Mouse (Mus musculus) lung, embryonic 14.5 days (tissue): ENCODE results near the gene Kdm4b. TPM values are rescaled to one million over a fixed set of nuclear protein-coding genes. Genes with fewer than 3 reads are reported as not detected.

Source experiments
- ATAC-seq: fragments of 200-750 bp; cut with Nextera tagmentation; 2 replicates; pipeline ENCODE4 v1.8.0; 2017; ENCODE audit warnings: mild to moderate bottlenecking, moderate TSS enrichment, moderate library complexity; ENCODE audit not compliant: insufficient read depth
- DNase-seq: peaks from one replicate; pipeline ENCODE4 v3.0.0-alpha.2; 2015
- H3K27ac ChIP-seq: fragments of 300-500 bp; sonication (generic); 2 replicates; pipeline ENCODE4 v1.5.1; 2014; ENCODE audit warnings: low read depth, mild to moderate bottlenecking, moderate library complexity
- H3K27me3 ChIP-seq: fragments of 300-500 bp; sonication (generic); 2 replicates; pipeline ENCODE4 v1.6.1; 2014; ENCODE audit warnings: low read length, control low read depth; ENCODE audit not compliant: insufficient read depth
- H3K36me3 ChIP-seq: fragments of 300-500 bp; sonication (generic); 2 replicates; pipeline ENCODE4 v1.6.1; 2014; ENCODE audit warnings: control low read depth; ENCODE audit not compliant: insufficient read depth
- H3K4me1 ChIP-seq: fragments of 300-500 bp; sonication (generic); 2 replicates; pipeline ENCODE4 v1.6.1; 2014; ENCODE audit warnings: antibody characterized with exemption, control low read depth; ENCODE audit not compliant: insufficient read depth
- H3K4me2 ChIP-seq: fragments of 300-500 bp; sonication (generic); 2 replicates; pipeline ENCODE4 v1.6.1; 2014; ENCODE audit warnings: mild to moderate bottlenecking
- H3K4me3 ChIP-seq: fragments of 300-500 bp; sonication (generic); 2 replicates; pipeline ENCODE4 v1.5.1; 2014; ENCODE audit warnings: low read depth, low read length
- H3K9ac ChIP-seq: fragments of 300-500 bp; sonication (generic); 2 replicates; pipeline ENCODE4 v1.6.1; 2014
- H3K9me3 ChIP-seq: fragments of 300-500 bp; sonication (generic); 2 replicates; pipeline ENCODE4 v1.6.1; 2016; ENCODE audit warnings: low read depth, low read length, control low read depth
- CTCF ChIP-seq: IDR thresholded peaks from 2 replicates; pipeline ENCODE4 v1.5.1; 2016; ENCODE audit warnings: antibody characterized with exemption, low read depth
- WGBS: fragments of 180-500 bp; shearing (Covaris S2); extraction: QIAGEN DNeasy Blood & Tissue Kit; methylation state at CpG from one replicate; pipeline ENCODE4 v1.1.7; 2014; 5-methylcytosine and 5-hydroxymethylcytosine counted together
- polyA plus RNA-seq: library from polyadenylated mRNA; unstranded; fragments of >200 nt; fragmentation: Nextera tagmentation; extraction: Ambion mirVana; gene quantifications from 2 replicates; pipeline ENCODE4 v1.2.1, GENCODE M21; 2014

Kdm4b gene
- polyA plus RNA-seq = 31.3 and 36.7 TPM in 2 replicates

DNA sequence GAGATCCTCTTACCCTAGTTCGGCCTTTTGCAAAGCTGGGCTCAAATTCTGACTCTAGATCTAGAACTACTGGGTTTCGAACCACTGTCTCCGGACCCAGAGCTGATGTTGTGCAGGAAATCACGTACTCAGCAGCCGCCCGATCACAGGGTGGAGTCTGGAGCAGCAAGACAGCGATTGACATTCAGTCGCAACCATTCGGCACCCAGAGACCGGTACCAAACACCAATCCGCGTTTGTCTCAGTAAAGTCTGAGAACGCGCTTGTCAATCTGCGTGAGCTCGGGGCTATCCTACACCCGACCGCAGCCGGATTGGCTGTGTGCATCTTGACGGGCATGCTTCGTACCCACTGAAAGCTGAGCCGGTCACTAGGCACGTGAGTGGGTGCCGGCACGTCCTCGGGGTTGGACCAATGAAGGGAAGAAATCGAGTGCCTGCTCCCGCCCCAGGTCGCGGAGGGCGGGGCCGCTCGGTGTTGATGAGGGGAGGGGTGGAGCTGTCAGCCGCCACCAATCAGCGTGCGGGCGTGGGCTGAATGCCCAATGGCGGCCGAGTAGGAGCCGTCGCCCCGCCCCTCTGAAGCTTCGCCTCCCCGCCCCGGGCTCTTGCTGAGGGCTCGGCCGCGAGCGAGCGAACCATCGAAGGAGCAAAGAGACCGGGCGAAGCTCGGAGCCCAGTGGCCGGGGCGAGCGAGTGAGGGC lies at the start of gene Kdm4b:
Kdm4b (plus strand) TSS at position 613 of the 703 bp plus-strand sequence.
- Histone ChIP-seq H3K9ac (peak within 1 kb of the TSS; percentile 89), H3K4me3 (peak within 1 kb of the TSS; percentile 89), H3K36me3 (peaks cover 36% of the 10 kb centered on the region), H3K4me2 (peak within 1 kb of the TSS; percentile 98), H3K4me1 (no peaks in the 10 kb centered on the region; the same call in 1 of the 2 replicates), H3K27me3 (no peaks in the 10 kb centered on the region), H3K9me3 (no peaks in the 10 kb centered on the region), H3K27ac (peak within 1 kb of the TSS; percentile 96)
- WGBS = under 1% methylated on average over 57 of the region's 57 CpGs
- ATAC-seq (peak; percentile 100), DNase-seq (peak; percentile 99)
- no peak for TF ChIP-seq CTCF

DNA sequence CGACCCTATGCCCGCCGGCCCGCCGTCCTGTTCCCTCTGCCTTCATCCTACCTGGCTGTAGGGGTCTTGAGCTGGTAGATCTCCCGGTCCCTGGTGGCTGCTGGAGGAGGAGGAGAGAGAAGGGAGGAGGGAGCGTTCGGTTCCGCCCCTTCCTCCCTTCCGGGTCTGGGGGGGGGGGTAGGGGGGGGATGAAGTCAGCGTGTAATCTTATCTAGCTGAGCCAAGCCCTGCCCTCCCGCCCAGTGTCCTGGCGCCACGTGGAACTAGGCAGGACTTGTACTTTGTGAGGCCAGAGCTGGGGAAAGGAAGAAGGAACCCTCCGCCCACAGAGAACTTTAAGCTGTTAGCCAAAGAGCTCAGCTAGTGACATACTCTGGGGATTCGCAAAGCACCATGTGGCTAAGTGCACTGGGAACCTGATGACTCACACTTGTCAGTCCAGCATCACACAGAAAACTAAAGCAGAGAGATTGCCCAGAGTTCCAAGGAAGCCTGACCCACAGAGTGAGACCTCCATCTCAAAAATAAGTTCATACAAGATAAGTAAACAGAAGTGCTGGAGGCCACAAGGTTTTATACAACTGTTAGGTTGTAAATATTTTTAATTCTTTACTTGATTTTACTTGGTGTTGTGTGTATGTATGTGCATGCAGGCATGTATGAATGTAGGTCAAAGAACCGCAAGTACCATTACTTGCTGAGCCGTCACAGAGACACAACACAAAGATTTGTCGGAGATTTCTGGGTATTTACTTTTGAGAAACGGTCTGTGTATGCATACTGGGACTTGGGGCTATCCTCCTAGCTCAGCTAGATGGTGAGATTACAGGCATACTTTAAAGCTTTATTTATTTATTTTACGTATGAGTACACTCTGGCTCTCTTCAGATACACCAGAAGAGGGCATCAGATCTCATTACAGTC lies 49.0 kb upstream of the Kdm4b start, which contains the start of gene Ticam1:
Ticam1 (minus strand) TSS at position 144 of the 924 bp plus-strand sequence.
- peak within 1 kb of the TSS; percentile 65 for H3K4me2 ChIP-seq
- peak within 1 kb of the TSS; percentile 67 for H3K9ac ChIP-seq
- DNase-seq = peak; percentile 98
- WGBS = 4% methylated on average over 17 of the region's 21 CpGs
- H3K27ac ChIP-seq = peak within 1 kb of the TSS; percentile 93
- peaks cover 51% of the 10 kb centered on the region for H3K36me3 ChIP-seq
- peak; percentile 96 for ATAC-seq
- no peaks in the 10 kb centered on the region for H3K27me3 ChIP-seq
- H3K4me3 ChIP-seq = peak within 1 kb of the TSS; percentile 49
- TF ChIP-seq CTCF = peak; percentile 42
- H3K9me3 ChIP-seq = no peaks in the 10 kb centered on the region
- H3K4me1 ChIP-seq = peaks cover 8% of the 10 kb centered on the region

- DNase-seq (no peak), ATAC-seq (no peak)
- H3K9ac ChIP-seq = peak overlapping the region; percentile 27; the same call in 1 of the 2 replicates
- no peaks in the 10 kb centered on the region for H3K9me3 ChIP-seq
- 13% methylated on average over 2 of the region's 2 CpGs for WGBS
- no peaks in the 10 kb centered on the region for H3K27me3 ChIP-seq
- TF ChIP-seq CTCF = no peak
- peak overlapping the region; percentile 65 for H3K4me2 ChIP-seq
- H3K27ac ChIP-seq = peak overlapping the region; percentile 93
- peak overlapping the region; percentile 49; the same call in 1 of the 2 replicates for H3K4me3 ChIP-seq
- peaks cover 8% of the 10 kb centered on the region for H3K4me1 ChIP-seq
- H3K36me3 ChIP-seq = peaks cover 48% of the 10 kb centered on the region
Measured at GRCm38 (mm10) chr17:56277567-56277893, 48.3 kb upstream of the Kdm4b start.

DNA sequence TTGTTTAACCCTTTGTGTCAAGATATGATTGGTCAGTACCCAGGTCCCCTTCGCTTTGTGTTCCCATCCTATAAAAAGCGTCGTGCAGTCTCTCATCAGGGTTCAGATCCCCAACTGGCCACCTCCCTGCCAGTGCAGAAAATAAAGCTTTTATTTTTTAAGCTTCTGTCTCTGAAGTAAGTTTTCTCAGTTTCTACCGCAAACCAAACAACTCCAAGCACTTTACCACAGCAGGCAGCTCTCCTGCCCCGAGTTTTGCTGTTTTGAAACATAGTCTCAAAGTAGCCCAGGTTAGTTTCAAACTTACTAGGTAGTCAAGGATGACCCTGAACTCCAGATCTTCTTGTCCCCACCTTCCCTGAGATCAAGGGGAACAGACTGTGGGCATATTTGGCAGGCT lies 47.5 kb upstream of the Kdm4b start:
- Histone ChIP-seq H3K9me3 (no peaks in the 10 kb centered on the region), H3K9ac (no peak overlapping the region), H3K36me3 (peaks cover 53% of the 10 kb centered on the region), H3K4me2 (no peak overlapping the region), H3K27ac (no peak overlapping the region), H3K27me3 (no peaks in the 10 kb centered on the region), H3K4me3 (no peak overlapping the region), H3K4me1 (peaks cover 8% of the 10 kb centered on the region)
- 91% methylated on average over 5 of the region's 5 CpGs for WGBS
- TF ChIP-seq CTCF = no peak
- DNase-seq = no peak
- ATAC-seq = no peak

GRCm38 (mm10) chr17:56279481-56280155 lies 46.2 kb upstream of the Kdm4b start:
- no peaks in the 10 kb centered on the region for H3K27me3 ChIP-seq
- H3K4me3 ChIP-seq = no peak overlapping the region
- DNase-seq = no peak
- ATAC-seq = no peak
- no peak overlapping the region for H3K4me2 ChIP-seq
- no peak for TF ChIP-seq CTCF
- WGBS = 91% methylated on average over 12 of the region's 12 CpGs
- no peak overlapping the region for H3K9ac ChIP-seq
- H3K27ac ChIP-seq = no peak overlapping the region
- H3K36me3 ChIP-seq = peaks cover 54% of the 10 kb centered on the region
- no peaks in the 10 kb centered on the region for H3K9me3 ChIP-seq
- H3K4me1 ChIP-seq = peaks cover 8% of the 10 kb centered on the region

GRCm38 (mm10) chr17:56281193-56281592 lies 44.7 kb upstream of the Kdm4b start:
- 87% methylated on average over 12 of the region's 12 CpGs for WGBS
- Histone ChIP-seq H3K4me2 (no peak overlapping the region), H3K4me3 (no peak overlapping the region), H3K4me1 (peaks cover 8% of the 10 kb centered on the region), H3K36me3 (peaks cover 69% of the 10 kb centered on the region), H3K9me3 (no peaks in the 10 kb centered on the region), H3K27ac (no peak overlapping the region), H3K27me3 (no peaks in the 10 kb centered on the region), H3K9ac (no peak overlapping the region)
- DNase-seq (no peak), ATAC-seq (no peak)
- no peak for TF ChIP-seq CTCF

DNA sequence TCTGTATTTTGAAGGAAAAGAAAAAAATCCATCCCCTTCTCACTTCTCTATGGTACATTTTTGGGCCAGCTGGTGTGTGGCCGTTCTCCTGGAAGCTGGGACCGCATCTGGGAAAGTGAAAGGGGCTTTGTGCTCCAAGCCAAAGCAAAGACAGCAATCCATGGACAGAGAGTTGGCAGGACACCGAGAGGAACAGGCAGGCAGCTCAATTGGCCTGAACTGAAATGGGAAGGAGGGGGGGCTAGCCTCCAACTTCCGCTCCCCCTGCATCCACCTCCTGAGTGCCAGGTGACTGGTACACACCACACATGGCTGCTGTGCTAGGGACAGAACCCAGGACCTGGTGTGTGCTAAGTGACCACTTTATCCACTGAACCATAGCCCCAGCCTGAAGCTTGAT lies 43.1 kb upstream of the Kdm4b start:
- no peak for ATAC-seq
- peaks cover 77% of the 10 kb centered on the region for H3K36me3 ChIP-seq
- WGBS = 84% methylated on average over 4 of the region's 4 CpGs

More for the DNA sequence above, 43.1 kb upstream of the Kdm4b start:
- Histone ChIP-seq H3K4me1 (peaks cover 7% of the 10 kb centered on the region), H3K9me3 (no peaks in the 10 kb centered on the region), H3K27me3 (no peaks in the 10 kb centered on the region), H3K4me3 (no peak overlapping the region), H3K9ac (no peak overlapping the region; the same call in 1 of the 2 replicates), H3K27ac (no peak overlapping the region), H3K4me2 (no peak overlapping the region)
- TF ChIP-seq CTCF = no peak
- DNase-seq = no peak
